Mouse (Mus musculus) cerebellum, adult 2 months (tissue): ENCODE data around the gene Enpp1.

Experiments used
- CTCF ChIP-seq: fragments of 200-500 bp; IDR thresholded peaks from 2 replicates; pipeline ENCODE4 v1.5.1; 2011; ENCODE audit warnings: low read depth, mild to moderate bottlenecking, control low read depth, low read length, moderate library complexity, borderline replicate concordance; ENCODE audit not compliant: insufficient read depth
- POLR2A ChIP-seq: fragments of 200-500 bp; IDR thresholded peaks from 2 replicates; pipeline ENCODE4 v1.6.1; 2011; ENCODE audit warnings: low read length, control low read depth, borderline replicate concordance; ENCODE audit not compliant: insufficient read depth

- no peak for TF ChIP-seq CTCF
- no peak for TF ChIP-seq POLR2A
Observed at GRCm38 (mm10) chr10:24674261-24674660, 37.7 kb downstream of the Enpp1 start.
